Mouse (Mus musculus): Measurements from ENCODE around the gene Gm11114. TPM values are rescaled to one million over a fixed set of nuclear protein-coding genes. Genes with fewer than 3 reads are reported as not detected.

The Gm11114 gene
- total RNA-seq (2023), result not detected

DNA sequence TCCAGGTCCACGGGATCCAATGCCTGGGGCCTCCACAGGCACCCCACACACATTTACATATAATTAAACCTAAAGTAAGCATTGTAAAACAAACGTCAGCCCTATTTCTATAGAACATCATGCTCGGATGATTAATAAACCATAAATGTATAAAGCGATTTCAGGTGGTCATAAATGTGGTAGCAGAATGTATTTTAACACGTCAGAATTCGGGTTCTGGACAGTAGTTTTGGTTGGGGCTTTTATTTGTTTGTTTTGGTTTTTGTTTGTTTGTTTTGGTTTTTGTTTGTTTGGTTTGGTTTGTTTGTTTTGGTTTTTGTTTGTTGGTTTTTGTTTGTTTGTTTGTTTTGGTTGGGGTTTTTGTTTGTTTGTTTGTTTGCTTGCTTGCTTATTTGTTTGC lies at the start of gene Gm11114:
Gene Gm11114, plus strand, starts transcription at position 301 of the 400 bp plus-strand sequence.

DNA sequence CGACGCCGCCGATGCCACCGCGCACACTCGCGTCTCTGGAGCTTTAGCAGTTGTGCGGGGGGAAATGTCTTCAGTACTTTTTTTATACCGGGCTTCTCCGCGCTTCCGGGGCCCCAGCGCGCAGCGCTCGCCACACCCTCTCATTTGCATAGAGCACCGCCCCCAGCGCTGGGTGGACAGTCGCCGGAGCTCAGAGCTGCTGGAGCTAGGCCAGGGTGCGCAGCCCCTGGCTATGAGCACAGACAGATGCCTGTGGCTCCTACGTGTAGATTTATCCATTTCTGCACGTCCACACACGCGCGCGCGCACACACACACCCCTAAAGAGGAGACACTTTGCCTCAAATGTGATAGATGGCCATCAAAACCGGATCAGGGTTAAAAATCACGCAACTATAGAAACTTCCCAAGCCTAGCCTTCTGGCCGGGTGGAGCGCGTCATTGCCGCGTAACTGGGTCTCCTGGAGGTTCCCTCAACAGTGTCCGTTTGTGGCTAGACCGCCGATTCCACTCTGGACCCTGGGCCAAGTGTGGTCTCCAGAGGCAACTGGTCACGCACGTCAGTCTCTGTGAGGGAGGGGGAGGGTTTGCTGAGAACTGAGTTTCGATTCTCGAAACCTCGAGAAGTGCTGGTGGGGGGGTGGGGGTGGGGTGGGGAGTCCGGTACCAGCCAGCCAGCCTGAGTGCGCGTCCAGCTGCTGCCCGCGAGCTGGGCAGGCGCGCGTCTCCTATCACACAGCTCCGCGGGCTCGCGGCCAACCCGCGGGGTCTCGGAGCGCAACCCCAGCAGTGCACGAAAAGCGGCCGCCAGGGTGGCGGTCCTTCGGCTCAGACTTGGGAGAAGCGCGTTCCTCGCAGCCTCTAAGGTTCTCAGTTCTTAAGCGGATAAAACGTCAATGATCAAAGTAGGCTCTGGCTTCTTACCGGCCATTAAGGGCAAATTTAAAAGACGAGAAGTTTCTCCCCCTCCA lies 15.0 kb downstream of the Gm11114 start, which contains the start of gene Tent5a:
Gene Tent5a, minus strand, starts transcription at position 107 of the 970 bp plus-strand sequence.

Other genes starting within 250 kb of the Gm11114 start
- gene Tent5a, start 14.6 kb downstream of the Gm11114 start, total RNA-seq (2023), result 7.2 TPM